ENCODE assay signal across 19 mouse cellular contexts in the genomic region with DNA sequence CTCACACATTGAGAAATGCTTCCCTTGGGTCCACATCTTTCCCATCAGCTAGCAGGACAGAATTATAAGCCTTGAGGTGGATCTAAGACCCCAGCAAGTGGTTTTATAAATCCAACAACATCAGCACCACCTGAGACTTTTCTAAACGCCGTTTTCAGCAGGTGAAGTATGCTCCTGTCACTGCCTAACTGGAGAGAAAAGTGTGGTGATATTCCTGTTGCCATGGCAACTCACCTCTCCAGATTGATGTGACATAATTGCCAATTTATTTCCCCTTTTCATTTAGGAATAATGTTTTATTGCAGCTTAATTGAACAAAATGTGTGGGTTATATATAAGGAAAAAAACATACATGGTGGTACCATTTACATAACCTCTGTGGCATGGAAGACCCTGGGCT.
DNase-seq lines count a peak whose midpoint lies in the region; ATAC-seq and TF ChIP-seq lines count a peak whose summit lies in the region.
"Had no signal": no experiment of that assay in that cellular context is flagged by ENCODE, and none has a peak within 500 bp of the region (broad histone marks: within the 10 kb centered on the region; RNA-seq: fewer than 3 reads in every experiment).

No protein-coding gene starts in this region.

- H3K36me3 ChIP-seq in forebrain, embryonic 14.5 days (ENCODE audit: control insufficient read depth, insufficient read depth, low read length), result no peaks in the 10 kb centered on the region
- H3K36me3 ChIP-seq in forebrain, embryonic 11.5 days (ENCODE audit: control insufficient read depth, insufficient read depth, low read length), result no peaks in the 10 kb centered on the region
- H3K36me3 ChIP-seq: heart, embryonic 10.5 days; intestine, embryonic 15.5 days had no signal

- peak; percentile 18; the same call in 1 of the 2 replicates for ATAC-seq in forebrain, embryonic 14.5 days
- no peak for ATAC-seq in forebrain, embryonic 11.5 days (replicated peaks; ENCODE audit: low FRiP score)
- ATAC-seq in inflammation-experienced regulatory T-cells, adult 6 months, result no peak
- ATAC-seq: intestine, embryonic 15.5 days had no signal

- peak; percentile 30 for DNase-seq in forebrain, embryonic 14.5 days (ENCODE audit: low spot score)
- DNase-seq in forebrain, embryonic 11.5 days (ENCODE audit: low spot score), result no peak
- no peak for DNase-seq in layer of hippocampus, adult 2 months (ENCODE audit: low spot score in 2 of 2)
- DNase-seq in layer of hippocampus, postnatal 36 days, result no peak
- peak; percentile 41 for DNase-seq in brain, adult 2 months (ENCODE audit: low read depth, low spot score)
- DNase-seq in forelimb bud, embryonic 11.5 days (ENCODE audit: low read depth, low spot score), result peak; percentile 3
- DNase-seq: adrenal gland, postnatal 10 days; cerebellum, adult 8-10 months; cerebellum, postnatal 36 days; gastrocnemius, postnatal 10 days; kidney, adult 8-10 months; kidney, postnatal 25 days; lung, postnatal 4 days; right cerebral cortex, adult 18-20 months; right cerebral cortex, postnatal 4 days; thymus, postnatal 25 days had no signal

- WGBS in forebrain, embryonic 14.5 days, result 55% methylated on average over 2 of the region's 2 CpGs
- 73% methylated on average over 2 of the region's 2 CpGs for WGBS in forebrain, embryonic 11.5 days

- H3K4me2 ChIP-seq in forebrain, embryonic 14.5 days (ENCODE audit: low read length), result no peak overlapping the region
- H3K4me2 ChIP-seq in forebrain, embryonic 11.5 days (ENCODE audit: low read depth, low read length, severe bottlenecking), result no peak overlapping the region
- H3K4me2 ChIP-seq: intestine, embryonic 15.5 days had no signal

- H3K4me1 ChIP-seq in forebrain, embryonic 14.5 days (ENCODE audit: control insufficient read depth, insufficient read depth, low read length), result no peaks in the 10 kb centered on the region
- H3K4me1 ChIP-seq in forebrain, embryonic 11.5 days (replicated peaks; ENCODE audit: control insufficient read depth, insufficient read depth, low read length), result no peaks in the 10 kb centered on the region
- H3K4me1 ChIP-seq: heart, embryonic 10.5 days; intestine, embryonic 15.5 days had no signal

- no peak overlapping the region for H3K27ac ChIP-seq in forebrain, embryonic 14.5 days (ENCODE audit: low read depth, low read length)
- no peak overlapping the region for H3K27ac ChIP-seq in forebrain, embryonic 11.5 days (ENCODE audit: low read depth, low read length)
- peak overlapping the region; percentile 79 for H3K27ac ChIP-seq in layer of hippocampus, adult 2 months
- H3K27ac ChIP-seq: heart, embryonic 10.5 days; intestine, embryonic 15.5 days had no signal

- no peak overlapping the region for H3K4me3 ChIP-seq in forebrain, embryonic 14.5 days (ENCODE audit: low read depth, low read length)
- no peak overlapping the region for H3K4me3 ChIP-seq in forebrain, embryonic 11.5 days (ENCODE audit: low read depth, low read length)
- H3K4me3 ChIP-seq in layer of hippocampus, adult 2 months, result no peak overlapping the region
- H3K4me3 ChIP-seq: heart, embryonic 10.5 days; intestine, embryonic 15.5 days had no signal

- no peaks in the 10 kb centered on the region for H3K9me3 ChIP-seq in forebrain, embryonic 14.5 days (replicated peaks; ENCODE audit: control insufficient read depth, low read length)
- no peaks in the 10 kb centered on the region for H3K9me3 ChIP-seq in forebrain, embryonic 11.5 days (ENCODE audit: control insufficient read depth, low read length)
- H3K9me3 ChIP-seq: heart, embryonic 10.5 days; intestine, embryonic 15.5 days had no signal

- no peak for TF ChIP-seq CTCF in layer of hippocampus, adult 2 months (conservative IDR thresholded peaks at IDR 0.05)

- no peaks in the 10 kb centered on the region for H3K27me3 ChIP-seq in forebrain, embryonic 14.5 days (replicated peaks; ENCODE audit: control insufficient read depth, insufficient read depth, low read length)
- no peaks in the 10 kb centered on the region for H3K27me3 ChIP-seq in forebrain, embryonic 11.5 days (ENCODE audit: control insufficient read depth, insufficient read depth, low read length)
- H3K27me3 ChIP-seq: intestine, embryonic 15.5 days had no signal

- H3K9ac ChIP-seq in forebrain, embryonic 14.5 days (ENCODE audit: low read length), result no peak overlapping the region
- no peak overlapping the region for H3K9ac ChIP-seq in forebrain, embryonic 11.5 days (ENCODE audit: low read length)
- H3K9ac ChIP-seq: intestine, embryonic 15.5 days had no signal

Comparison
In these comparisons a context has a peak if more than half of its experiments do, and no peak if none do; other contexts are left out.
1. DNase-seq: peak in forebrain, embryonic 14.5 days (single experiment), brain, adult 2 months (single experiment) and forelimb bud, embryonic 11.5 days (single experiment); none in forebrain, embryonic 11.5 days (single experiment), layer of hippocampus, adult 2 months (0 of 2) and layer of hippocampus, postnatal 36 days (0 of 2).